Mouse (Mus musculus) neural tube, embryonic 15.5 days (tissue): ENCODE results near the gene Tob2. TPM values are rescaled to one million over a fixed set of nuclear protein-coding genes. Genes with fewer than 3 reads are reported as not detected.

Source experiments
- ATAC-seq: fragments of 200-750 bp; cut with Nextera tagmentation; 2 replicates; pipeline ENCODE4 v1.8.0; 2017; ENCODE audit warnings: mild to moderate bottlenecking, moderate TSS enrichment, moderate library complexity; ENCODE audit not compliant: low FRiP score
- H3K27ac ChIP-seq: fragments of 300-500 bp; sonication (generic); replicated peaks from 2 replicates; pipeline ENCODE4 v1.5.1; 2015; ENCODE audit warnings: mild to moderate bottlenecking, inconsistent platforms
- H3K27me3 ChIP-seq: fragments of 300-500 bp; sonication (generic); replicated peaks from 2 replicates; pipeline ENCODE4 v1.6.1; 2015; ENCODE audit warnings: inconsistent platforms
- H3K36me3 ChIP-seq: fragments of 300-500 bp; sonication (generic); 2 replicates; pipeline ENCODE4 v1.6.1; 2015; ENCODE audit warnings: inconsistent platforms
- H3K4me1 ChIP-seq: fragments of 300-500 bp; sonication (generic); 2 replicates; pipeline ENCODE4 v1.6.1; 2015; ENCODE audit warnings: inconsistent platforms
- H3K4me2 ChIP-seq: fragments of 300-500 bp; sonication (generic); 2 replicates; pipeline ENCODE4 v1.6.1; 2015; ENCODE audit warnings: inconsistent platforms, mild to moderate bottlenecking, moderate library complexity
- H3K4me3 ChIP-seq: fragments of 300-500 bp; sonication (generic); replicated peaks from 2 replicates; pipeline ENCODE4 v1.5.1; 2015; ENCODE audit warnings: mild to moderate bottlenecking, inconsistent platforms
- H3K9ac ChIP-seq: fragments of 300-500 bp; sonication (generic); replicated peaks from 2 replicates; pipeline ENCODE4 v1.6.1; 2015; ENCODE audit warnings: mild to moderate bottlenecking, inconsistent platforms
- H3K9me3 ChIP-seq: fragments of 300-500 bp; sonication (generic); replicated peaks from 2 replicates; pipeline ENCODE4 v1.6.1; 2016; ENCODE audit warnings: inconsistent platforms
- WGBS: fragments of 180-500 bp; shearing (Covaris S2); methylation state at CpG from one replicate; pipeline ENCODE4 v1.1.7; 2015; ENCODE audit warnings: mixed read lengths; 5-methylcytosine and 5-hydroxymethylcytosine counted together
- polyA plus RNA-seq: library from polyadenylated mRNA; unstranded; fragments of >200 nt; fragmentation: Nextera tagmentation; extraction: Ambion mirVana; gene quantifications from 2 replicates; pipeline ENCODE4 v1.2.1, GENCODE M21; 2015

The Tob2 gene
- polyA plus RNA-seq, 1 experiment from 2014 or later = 14.7 TPM

GRCm38 (mm10) chr15:81814716-81815370 lies 43.8 kb downstream of the Tob2 start:
- WGBS = 91% methylated on average over 12 of the region's 12 CpGs
- Histone ChIP-seq H3K9me3 (no peaks in the 10 kb centered on the region), H3K27ac (no peak overlapping the region), H3K4me1 (peaks cover 34% of the 10 kb centered on the region), H3K4me2 (no peak overlapping the region), H3K36me3 (peaks cover 47% of the 10 kb centered on the region), H3K9ac (no peak overlapping the region), H3K27me3 (no peaks in the 10 kb centered on the region), H3K4me3 (no peak overlapping the region)
- no peak for ATAC-seq

- Histone ChIP-seq H3K27me3 (no peaks in the 10 kb centered on the region), H3K4me1 (peaks cover 41% of the 10 kb centered on the region), H3K4me3 (no peak overlapping the region), H3K36me3 (peaks cover 42% of the 10 kb centered on the region), H3K9ac (no peak overlapping the region), H3K4me2 (no peak overlapping the region), H3K9me3 (no peaks in the 10 kb centered on the region), H3K27ac (no peak overlapping the region)
- ATAC-seq = no peak
- WGBS = 65% methylated on average over 5 of the region's 5 CpGs
These were observed 44.5 kb downstream of the Tob2 start for GRCm38 (mm10) chr15:81813986-81814705.

- Histone ChIP-seq H3K36me3 (peaks cover 32% of the 10 kb centered on the region), H3K27ac (no peak overlapping the region), H3K27me3 (no peaks in the 10 kb centered on the region), H3K9ac (peak overlapping the region; percentile 74), H3K9me3 (no peaks in the 10 kb centered on the region), H3K4me1 (peaks cover 41% of the 10 kb centered on the region), H3K4me2 (peak overlapping the region; percentile 93), H3K4me3 (0 out of 2 replicates have a peak overlapping the region, but pooled peaks have one; percentile 78)
- 77% methylated on average over 7 of the region's 7 CpGs for WGBS
- no peak for ATAC-seq
These were observed 45.6 kb downstream of the Tob2 start for GRCm38 (mm10) chr15:81812696-81813631.

- no peak overlapping the region for H3K27ac ChIP-seq
- ATAC-seq = no peak
- WGBS = 31% methylated on average over 3 of the region's 3 CpGs
These were observed 46.3 kb downstream of the Tob2 start for GRCm38 (mm10) chr15:81812287-81812686.

GRCm38 (mm10) chr15:81811599-81811996 lies 47.0 kb downstream of the Tob2 start:
- peak overlapping the region; percentile 78 for H3K4me3 ChIP-seq
- whole genome bisulfite sequencing = 2% methylated on average over 20 of the region's 26 CpGs
- H3K27me3 ChIP-seq = no peaks in the 10 kb centered on the region
- peaks cover 41% of the 10 kb centered on the region for H3K4me1 ChIP-seq
- H3K9me3 ChIP-seq = no peaks in the 10 kb centered on the region
- ATAC-seq = peak; percentile 27; the same call in 1 of the 2 replicates
- peaks cover 18% of the 10 kb centered on the region for H3K36me3 ChIP-seq
- peak overlapping the region; percentile 74 for H3K9ac ChIP-seq
- peak overlapping the region; percentile 93 for H3K4me2 ChIP-seq
- H3K27ac ChIP-seq = peak overlapping the region; percentile 91

More at GRCm38 (mm10) chr15:81812287-81812686, 46.3 kb downstream of the Tob2 start:
- peaks cover 25% of the 10 kb centered on the region for H3K36me3 ChIP-seq
- H3K9me3 ChIP-seq = no peaks in the 10 kb centered on the region
- no peaks in the 10 kb centered on the region for H3K27me3 ChIP-seq
- peaks cover 41% of the 10 kb centered on the region for H3K4me1 ChIP-seq
- H3K4me3 ChIP-seq = peak overlapping the region; percentile 78
- H3K9ac ChIP-seq = peak overlapping the region; percentile 74
- H3K4me2 ChIP-seq = peak overlapping the region; percentile 93

GRCm38 (mm10) chr15:81810671-81811598 lies 47.7 kb downstream of the Tob2 start:
- H3K9me3 ChIP-seq = no peaks in the 10 kb centered on the region
- peaks cover 41% of the 10 kb centered on the region for H3K4me1 ChIP-seq
- H3K4me3 ChIP-seq = peak overlapping the region; percentile 78
- H3K36me3 ChIP-seq = peaks cover 11% of the 10 kb centered on the region
- H3K27ac ChIP-seq = peak overlapping the region; percentile 91
- under 1% methylated on average over 80 of the region's 89 CpGs for WGBS
- peak; percentile 99 for ATAC-seq
- peak overlapping the region; percentile 93 for H3K4me2 ChIP-seq
- no peaks in the 10 kb centered on the region for H3K27me3 ChIP-seq
- H3K9ac ChIP-seq = peak overlapping the region; percentile 74

GRCm38 (mm10) chr15:81810150-81810549 lies 48.4 kb downstream of the Tob2 start:
- H3K9me3 ChIP-seq = no peaks in the 10 kb centered on the region
- under 1% methylated on average over 10 of the region's 10 CpGs for WGBS
- no peak for ATAC-seq
- peak overlapping the region; percentile 93 for H3K4me2 ChIP-seq
- peaks cover 3% of the 10 kb centered on the region for H3K36me3 ChIP-seq
- H3K4me1 ChIP-seq = peaks cover 47% of the 10 kb centered on the region
- H3K4me3 ChIP-seq = peak overlapping the region; percentile 78
- H3K27ac ChIP-seq = peak overlapping the region; percentile 91
- H3K9ac ChIP-seq = peak overlapping the region; percentile 65
- H3K27me3 ChIP-seq = no peaks in the 10 kb centered on the region

GRCm38 (mm10) chr15:81809550-81809949 lies 49.0 kb downstream of the Tob2 start:
- ATAC-seq = no peak
- peak overlapping the region; percentile 65; the same call in 1 of the 2 replicates for H3K9ac ChIP-seq
- WGBS = 55% methylated on average over 1 of the region's 1 CpGs

GRCm38 (mm10) chr15:81808799-81809198 lies 49.8 kb downstream of the Tob2 start:
- peaks cover 50% of the 10 kb centered on the region for H3K4me1 ChIP-seq
- ATAC-seq = no peak
- 75% methylated on average over 2 of the region's 2 CpGs for WGBS
- no peak overlapping the region for H3K9ac ChIP-seq
- no peak overlapping the region for H3K4me2 ChIP-seq
- H3K4me3 ChIP-seq = no peak overlapping the region
- no peaks in the 10 kb centered on the region for H3K9me3 ChIP-seq
- H3K36me3 ChIP-seq = no peaks in the 10 kb centered on the region
- no peaks in the 10 kb centered on the region for H3K27me3 ChIP-seq
- H3K27ac ChIP-seq = no peak overlapping the region

More at GRCm38 (mm10) chr15:81809550-81809949, 49.0 kb downstream of the Tob2 start:
- Histone ChIP-seq H3K4me3 (0 out of 2 replicates have a peak overlapping the region, but pooled peaks have one; percentile 78), H3K36me3 (no peaks in the 10 kb centered on the region), H3K4me1 (peaks cover 47% of the 10 kb centered on the region), H3K4me2 (peak overlapping the region; percentile 93), H3K9me3 (no peaks in the 10 kb centered on the region), H3K27ac (peak overlapping the region; percentile 91), H3K27me3 (no peaks in the 10 kb centered on the region)

- Histone ChIP-seq H3K4me2 (no peak overlapping the region), H3K4me3 (no peak overlapping the region), H3K27me3 (no peaks in the 10 kb centered on the region), H3K36me3 (no peaks in the 10 kb centered on the region), H3K27ac (no peak overlapping the region), H3K9me3 (no peaks in the 10 kb centered on the region), H3K9ac (no peak overlapping the region), H3K4me1 (peaks cover 51% of the 10 kb centered on the region)
- ATAC-seq = no peak
- WGBS = 88% methylated on average over 4 of the region's 4 CpGs
These were observed 51.8 kb downstream of the Tob2 start for GRCm38 (mm10) chr15:81806621-81807404.
